In genomic region chr19:57113975-57114374, GRCm38 (mm10) we compare ENCODE assay signal across 22 mouse cellular contexts.
A peak's percentile ranks its signal among the peaks of the same experiment; 100 is the strongest.
DNase-seq lines count a peak whose midpoint lies in the region; ATAC-seq and TF ChIP-seq lines count a peak whose summit lies in the region.
"Had no signal": no experiment of that assay in that cellular context is flagged by ENCODE, and none has a peak within 500 bp of the region (broad histone marks: within the 10 kb centered on the region; RNA-seq: fewer than 3 reads in every experiment).

No protein-coding gene starts in this region.

- no peak for TF ChIP-seq CTCF in heart, postnatal 0 days (IDR thresholded peaks at IDR 0.05; ENCODE audit: low read depth)
- TF ChIP-seq CTCF in spleen, adult 2 months (IDR thresholded peaks at IDR 0.05; ENCODE audit: extremely low read depth, insufficient read depth, insufficient read length, insufficient replicate concordance) = no peak

- H3K36me3 ChIP-seq in heart, postnatal 0 days (replicated peaks; ENCODE audit: control insufficient read depth, insufficient read depth, low read length) = peaks cover 35% of the 10 kb centered on the region
- H3K36me3 ChIP-seq in heart, embryonic 12.5 days = peaks cover 4% of the 10 kb centered on the region; the same call in 1 of the 2 replicates
- peaks cover 10% of the 10 kb centered on the region for H3K36me3 ChIP-seq in spleen, adult 2 months (ENCODE audit: control insufficient read depth, insufficient read depth, low read length)
- H3K36me3 ChIP-seq: embryonic facial prominence, embryonic 12.5 days; forebrain, embryonic 15.5 days had no signal

- no peak for DNase-seq in heart, postnatal 0 days (ENCODE audit: low spot score)
- DNase-seq in spleen, adult 2 months (ENCODE audit: low read depth in 1 of 2, low spot score in 2 of 2) = no peak
- DNase-seq in spleen, postnatal 36 days (ENCODE audit: low spot score in 2 of 2) = no peak
- peak; percentile 58 for DNase-seq in T-cell, adult 2 months (ENCODE audit: low spot score)
- DNase-seq in induced T-regulatory cell, adult 2 months (ENCODE audit: low read depth) = peak; percentile 83
- DNase-seq in left cerebral cortex, postnatal 4 days = no peak
- no peak for DNase-seq in cerebellum, adult 9-11 months
- DNase-seq: adrenal gland, adult 2 months; adrenal gland, postnatal 25 days; cerebellum, adult 2 months; cerebellum, postnatal 14 days; gastrocnemius, postnatal 10 days; heart, adult 18-20 months; heart, postnatal 10 days had no signal

- no peak overlapping the region for H3K4me2 ChIP-seq in heart, postnatal 0 days (ENCODE audit: low read depth, low read length)
- H3K4me2 ChIP-seq in heart, embryonic 12.5 days = no peak overlapping the region
- H3K4me2 ChIP-seq: embryonic facial prominence, embryonic 12.5 days; forebrain, embryonic 15.5 days; hindbrain, embryonic 14.5 days had no signal

- intact Hi-C loops in left cerebral cortex, postnatal 4 days (cut with DNase I) = no loop called here

- H3K4me1 ChIP-seq in heart, postnatal 0 days (ENCODE audit: control insufficient read depth, insufficient read depth) = peaks cover 17% of the 10 kb centered on the region
- peaks cover 57% of the 10 kb centered on the region for H3K4me1 ChIP-seq in heart, embryonic 12.5 days (replicated peaks)
- peaks cover 11% of the 10 kb centered on the region; the same call in 1 of the 2 replicates for H3K4me1 ChIP-seq in spleen, adult 2 months (ENCODE audit: control insufficient read depth, insufficient read depth, insufficient read length)

- H3K27me3 ChIP-seq in heart, postnatal 0 days (ENCODE audit: control insufficient read depth, insufficient read depth, low read length) = no peaks in the 10 kb centered on the region
- H3K27me3 ChIP-seq in heart, embryonic 12.5 days (replicated peaks) = no peaks in the 10 kb centered on the region
- no peaks in the 10 kb centered on the region for H3K27me3 ChIP-seq in spleen, adult 2 months (ENCODE audit: control insufficient read depth, insufficient read depth, low read length)
- H3K27me3 ChIP-seq: CH12.LX; embryonic facial prominence, embryonic 12.5 days; forebrain, embryonic 15.5 days; Patski had no signal

- H3K9me3 ChIP-seq in heart, postnatal 0 days (replicated peaks; ENCODE audit: control insufficient read depth, low read length) = no peaks in the 10 kb centered on the region
- H3K9me3 ChIP-seq in heart, embryonic 12.5 days (replicated peaks) = no peaks in the 10 kb centered on the region
- H3K9me3 ChIP-seq: embryonic facial prominence, embryonic 12.5 days; forebrain, embryonic 15.5 days; heart, embryonic 10.5 days; hindbrain, embryonic 10.5 days had no signal

- WGBS in heart, postnatal 0 days = 95% methylated on average over 8 of the region's 8 CpGs
- WGBS in heart, embryonic 12.5 days = 95% methylated on average over 8 of the region's 8 CpGs
- WGBS in spleen, adult 2 months = 67% methylated on average over 8 of the region's 8 CpGs

- no peak overlapping the region for H3K4me3 ChIP-seq in heart, postnatal 0 days (ENCODE audit: low read depth, low read length)
- no peak overlapping the region for H3K4me3 ChIP-seq in heart, embryonic 12.5 days
- H3K4me3 ChIP-seq in spleen, adult 2 months (ENCODE audit: extremely low read depth, insufficient read depth, insufficient read length) = no peak overlapping the region
- H3K4me3 ChIP-seq: embryonic facial prominence, embryonic 12.5 days; forebrain, embryonic 15.5 days; heart, embryonic 10.5 days; hindbrain, embryonic 10.5 days had no signal

- ATAC-seq in heart, postnatal 0 days (ENCODE audit: insufficient read depth, low read depth) = no peak
- ATAC-seq in heart, embryonic 12.5 days (ENCODE audit: insufficient number of reproducible peaks, low FRiP score) = no peak
- ATAC-seq: forebrain, embryonic 15.5 days; Patski had no signal

- no peak for TF ChIP-seq POLR2A in spleen, adult 2 months (IDR thresholded peaks at IDR 0.05; ENCODE audit: low read depth, low read length)

- no peak overlapping the region for H3K9ac ChIP-seq in heart, postnatal 0 days (replicated peaks; ENCODE audit: low read depth, low read length)
- H3K9ac ChIP-seq in heart, embryonic 12.5 days = no peak overlapping the region
- H3K9ac ChIP-seq: embryonic facial prominence, embryonic 12.5 days; forebrain, embryonic 15.5 days; hindbrain, embryonic 14.5 days had no signal

- no peak for TF ChIP-seq EP300 in heart, postnatal 0 days (IDR thresholded peaks at IDR 0.05; ENCODE audit: low read depth)

- H3K27ac ChIP-seq in heart, postnatal 0 days (ENCODE audit: low read depth) = 0 out of 2 replicates have a peak overlapping the region, but pooled peaks have one; percentile 27
- H3K27ac ChIP-seq in heart, embryonic 12.5 days (ENCODE audit: poor library complexity, severe bottlenecking) = no peak overlapping the region
- peak overlapping the region; percentile 4; the same call in 1 of the 2 replicates for H3K27ac ChIP-seq in spleen, adult 2 months (ENCODE audit: insufficient read depth, low read length)
- H3K27ac ChIP-seq: embryonic facial prominence, embryonic 12.5 days; forebrain, embryonic 15.5 days; hindbrain, embryonic 14.5 days had no signal

Comparison
In these comparisons a context has a peak if more than half of its experiments do, and no peak if none do; other contexts are left out.
1. DNase-seq: peak in T-cell, adult 2 months (single experiment) and induced T-regulatory cell, adult 2 months (single experiment); none in heart, postnatal 0 days (single experiment), spleen, adult 2 months (0 of 2), spleen, postnatal 36 days (0 of 2), left cerebral cortex, postnatal 4 days (single experiment) and cerebellum, adult 9-11 months (single experiment).